Mouse (Mus musculus) CH12.LX (cell line): ENCODE results near the gene Fpr1. TPM values are rescaled to one million over a fixed set of nuclear protein-coding genes. Genes with fewer than 3 reads are reported as not detected.

Experiments used
- DNase-seq: peaks from one replicate; pipeline ENCODE4 v3.0.0-alpha.2; 2013; ENCODE audit errors: extremely low read depth
- H3K27ac ChIP-seq: 2 replicates; pipeline ENCODE4 v1.5.1; 2012; ENCODE audit warnings: low read depth, mild to moderate bottlenecking, control low read depth, moderate library complexity; ENCODE audit not compliant: insufficient read depth
- H3K27me3 ChIP-seq: replicated peaks from 2 replicates; pipeline ENCODE3; 2012; ENCODE audit warnings: inconsistent platforms
- H3K36me3 ChIP-seq, 2 experiments: replicated peaks in 1 of 2; 2 replicates each; pipeline versions ENCODE3 to v1.6.1; 2012; ENCODE audit warnings: inconsistent platforms in 1 of 2, low read length in 1 of 2, mild to moderate bottlenecking in 1 of 2, mixed read lengths in 1 of 2, moderate library complexity in 1 of 2; ENCODE audit not compliant: control insufficient read depth in 1 of 2, insufficient read depth in 1 of 2
- H3K4me1 ChIP-seq, 2 experiments: 2 replicates each; pipeline ENCODE4 v1.6.1; 2012; ENCODE audit warnings: inconsistent platforms in 1 of 2, moderate library complexity in 1 of 2; ENCODE audit not compliant: insufficient read depth in 2 of 2, control insufficient read depth in 1 of 2
- H3K4me2 ChIP-seq: 2 replicates; pipeline ENCODE4 v1.6.1; 2012; ENCODE audit warnings: low read depth, mild to moderate bottlenecking, control low read depth; ENCODE audit not compliant: poor library complexity, insufficient read depth, severe bottlenecking
- H3K4me3 ChIP-seq, 3 experiments: fragments of 150-350 bp in 1 of 3; sonication (generic) in 1 of 3; replicated peaks in 1 of 3; 2 replicates each; pipeline versions ENCODE3 to v1.5.1; 2011 to 2012; ENCODE audit warnings: low read depth in 2 of 3, low read length in 2 of 3, mild to moderate bottlenecking in 2 of 3, moderate library complexity in 2 of 3, control low read depth in 1 of 3, improper control_type of control experiment in 1 of 3, inconsistent platforms in 1 of 3, mixed read lengths in 1 of 3; ENCODE audit not compliant: poor library complexity in 1 of 3
- H3K79me2 ChIP-seq: replicated peaks from 2 replicates; pipeline ENCODE4 v1.6.1; 2012; ENCODE audit warnings: mild to moderate bottlenecking, moderate library complexity; ENCODE audit not compliant: control insufficient read depth, poor library complexity, insufficient read depth, severe bottlenecking; ENCODE audit errors: extremely low read depth
- H3K9ac ChIP-seq: 2 replicates; pipeline ENCODE4 v1.6.1; 2012; ENCODE audit warnings: low read depth, mild to moderate bottlenecking, control low read depth, moderate library complexity; ENCODE audit not compliant: insufficient read depth
- H3K9me3 ChIP-seq: replicated peaks from 2 replicates; pipeline ENCODE3; 2012; ENCODE audit warnings: low read length, inconsistent platforms, mixed read lengths
- BHLHE40 ChIP-seq: IDR thresholded peaks from 2 replicates; pipeline ENCODE4 v1.6.1; 2011; ENCODE audit warnings: mild to moderate bottlenecking, low read depth, low read length, improper control_type of control experiment
- CHD2 ChIP-seq: IDR thresholded peaks from 2 replicates; pipeline ENCODE4 v1.6.1; 2011; ENCODE audit warnings: low read length, improper control_type of control experiment
- E2F4 ChIP-seq: IDR thresholded peaks from 2 replicates; pipeline ENCODE4 v1.6.1; 2011; ENCODE audit warnings: low read depth, low read length, improper control_type of control experiment; ENCODE audit not compliant: insufficient replicate concordance
- ELF1 ChIP-seq: IDR thresholded peaks from 2 replicates; pipeline ENCODE4 v1.6.1; 2014; ENCODE audit warnings: low read depth, mild to moderate bottlenecking, inconsistent platforms, low read length, improper control_type of control experiment
- ETS1 ChIP-seq: conservative IDR thresholded peaks from 2 replicates; pipeline ENCODE4 v1.6.1; 2012; ENCODE audit warnings: low read depth, mild to moderate bottlenecking, inconsistent platforms, low read length, improper control_type of control experiment, moderate library complexity
- HCFC1 ChIP-seq: IDR thresholded peaks from 2 replicates; pipeline ENCODE4 v1.6.1; 2012; ENCODE audit warnings: low read depth, mild to moderate bottlenecking, inconsistent platforms, low read length, improper control_type of control experiment
- IRF4 ChIP-seq: IDR thresholded peaks from 2 replicates; pipeline ENCODE4 v1.6.1; 2014; ENCODE audit warnings: low read depth, mild to moderate bottlenecking, inconsistent platforms, low read length, improper control_type of control experiment
- JUND ChIP-seq: conservative IDR thresholded peaks from 2 replicates; pipeline ENCODE4 v1.6.1; 2011; ENCODE audit warnings: low read depth, low read length, improper control_type of control experiment
- KAT2A ChIP-seq: IDR thresholded peaks from 2 replicates; pipeline ENCODE4 v1.6.1; 2012; ENCODE audit warnings: low read length, improper control_type of control experiment, inconsistent platforms; ENCODE audit not compliant: insufficient replicate concordance
- MAFK ChIP-seq: IDR thresholded peaks from 2 replicates; pipeline ENCODE4 v1.6.1; 2011; ENCODE audit warnings: low read length, improper control_type of control experiment; ENCODE audit not compliant: insufficient replicate concordance
- MEF2A ChIP-seq: IDR thresholded peaks from 2 replicates; pipeline ENCODE4 v1.6.1; 2014; ENCODE audit warnings: low read depth, mild to moderate bottlenecking, inconsistent platforms, low read length, improper control_type of control experiment, borderline replicate concordance
- MXI1 ChIP-seq: IDR thresholded peaks from 2 replicates; pipeline ENCODE4 v1.6.1; 2011; ENCODE audit warnings: mild to moderate bottlenecking, low read depth, low read length, improper control_type of control experiment
- MYC ChIP-seq: IDR thresholded peaks from 2 replicates; pipeline ENCODE4 v1.6.1; 2011; ENCODE audit warnings: low read depth, mild to moderate bottlenecking, improper control_type of control experiment, low read length
- NRF1 ChIP-seq: IDR thresholded peaks from 2 replicates; pipeline ENCODE4 v1.6.1; 2014; ENCODE audit warnings: low read depth, mild to moderate bottlenecking, inconsistent platforms, low read length, improper control_type of control experiment, moderate library complexity
- PAX5 ChIP-seq: IDR thresholded peaks from 2 replicates; pipeline ENCODE4 v1.6.1; 2012; ENCODE audit warnings: low read length, inconsistent platforms, mixed read lengths
- POLR2AphosphoS2 ChIP-seq: IDR thresholded peaks from 2 replicates; pipeline ENCODE4 v1.6.1; 2011; ENCODE audit warnings: low read depth, low read length, improper control_type of control experiment
- RCOR1 ChIP-seq: conservative IDR thresholded peaks from 2 replicates; pipeline ENCODE4 v1.6.1; 2012; ENCODE audit warnings: low read depth, mild to moderate bottlenecking, inconsistent platforms, low read length, improper control_type of control experiment
- SIN3A ChIP-seq: IDR thresholded peaks from 2 replicates; pipeline ENCODE4 v1.6.1; 2012; ENCODE audit warnings: low read length, improper control_type of control experiment, inconsistent platforms
- UBTF ChIP-seq: IDR thresholded peaks from 2 replicates; pipeline ENCODE4 v1.6.1; 2012; ENCODE audit warnings: low read depth, mild to moderate bottlenecking, inconsistent platforms, low read length, improper control_type of control experiment, moderate library complexity
- ZC3H11A ChIP-seq: IDR thresholded peaks from 2 replicates; pipeline ENCODE4 v1.6.1; 2012; ENCODE audit warnings: low read depth, mild to moderate bottlenecking, inconsistent platforms, low read length, improper control_type of control experiment
- ZKSCAN1 ChIP-seq: IDR thresholded peaks from 2 replicates; pipeline ENCODE4 v1.6.1; 2012; ENCODE audit warnings: low read depth, inconsistent platforms, low read length, improper control_type of control experiment, borderline replicate concordance
- dilution Hi-C: fragments of 300-500 bp; cut with MboI; formaldehyde crosslinking; loops from 2 replicates; pipeline ENCODE4 v1.14.3; 2020; ENCODE audit warnings: low sequenced_read_pairs; ENCODE audit not compliant: extremely low pct_unique_long_range_greater_than_20kb, extremely low pct_ligation_motif_present
- in situ Hi-C: fragments of 300-500 bp; cut with MboI; formaldehyde crosslinking; loops from 3 replicates; pipeline ENCODE4 v1.14.3; 2019; ENCODE audit warnings: low sequenced_read_pairs, low pct_ligation_motif_present, low pct_unique_long_range_greater_than_20kb, mixed read lengths
- polyA plus RNA-seq: library from polyadenylated mRNA; unstranded; fragments of >175 nt; gene quantifications from 2 replicates; pipeline ENCODE4 v1.2.1, GENCODE M21; 2012; ENCODE audit warnings: low read depth; ENCODE audit not compliant: insufficient read length
- total RNA-seq, 2 experiments: library from RNA; depleted of rRNA; stranded (reverse); fragments of 300-350 nt in 1 of 2; fragments of >200 nt in 1 of 2; gene quantifications; 2 replicates each; pipeline ENCODE4 v1.2.3; 2012 to 2014

Gene Fpr1
- total and polyA plus RNA-seq, 3 experiments, result not detected

DNA sequence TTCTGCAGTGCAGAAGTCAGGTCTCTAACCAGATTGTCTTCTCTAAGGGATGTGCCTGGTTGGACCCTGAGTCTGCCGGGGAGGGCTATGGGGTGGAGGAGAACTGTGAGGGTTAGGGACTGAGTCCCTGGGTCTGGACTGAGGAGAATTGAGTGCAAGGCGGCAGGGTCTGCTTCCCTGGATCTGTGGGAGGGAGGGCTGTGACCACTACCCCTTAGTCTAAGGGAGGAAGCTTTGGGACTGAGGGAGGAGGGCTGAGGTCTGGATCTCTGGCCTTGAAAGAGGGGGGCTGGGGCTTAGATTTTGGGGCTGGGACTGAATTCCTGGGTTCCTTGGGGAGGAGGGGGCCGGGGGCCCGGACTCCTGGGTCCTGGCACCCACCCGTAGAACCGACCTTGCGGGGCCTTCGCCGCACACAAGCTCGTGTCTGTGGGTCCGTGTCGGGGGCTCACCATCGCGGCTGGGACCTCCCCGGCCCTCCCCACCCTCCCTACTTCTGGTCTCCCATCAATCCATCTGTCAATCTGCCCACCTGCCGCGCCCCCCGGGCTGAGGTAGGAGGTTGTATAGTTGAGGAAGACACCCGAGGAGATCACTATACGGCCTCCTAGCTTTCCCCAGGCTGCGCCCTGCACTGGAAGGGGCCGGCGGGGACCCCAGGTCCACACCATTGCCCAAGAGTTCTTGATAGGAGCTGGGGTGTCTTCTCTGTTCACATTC lies 53.8 kb downstream of the Fpr1 start:
- no peak overlapping the region for H3K27ac ChIP-seq
- no peak overlapping the region for H3K4me2 ChIP-seq
- peaks cover 1% of the 10 kb centered on the region for H3K27me3 ChIP-seq
- no peak for DNase-seq
- H3K79me2 ChIP-seq, result no peaks in the 10 kb centered on the region
- H3K36me3 ChIP-seq, result no peaks in the 10 kb centered on the region
- dilution Hi-C loops, result no loop called here
- H3K9ac ChIP-seq, result no peak overlapping the region
- no peak overlapping the region for H3K4me3 ChIP-seq
- TF ChIP-seq NRF1, result no peak
- TF ChIP-seq ZKSCAN1, result no peak
- TF ChIP-seq JUND, result no peak
- no peak for TF ChIP-seq BHLHE40
- no peak for TF ChIP-seq UBTF
- TF ChIP-seq PAX5, result no peak
- no peak for TF ChIP-seq MEF2A
- no peak for TF ChIP-seq RCOR1
- no peaks in the 10 kb centered on the region for H3K9me3 ChIP-seq
- peaks cover 0 to 9% of the 10 kb centered on the region in 2 experiments; a peak in 2 of 4 replicates for H3K4me1 ChIP-seq
- in situ Hi-C loops, result no loop called here

DNA sequence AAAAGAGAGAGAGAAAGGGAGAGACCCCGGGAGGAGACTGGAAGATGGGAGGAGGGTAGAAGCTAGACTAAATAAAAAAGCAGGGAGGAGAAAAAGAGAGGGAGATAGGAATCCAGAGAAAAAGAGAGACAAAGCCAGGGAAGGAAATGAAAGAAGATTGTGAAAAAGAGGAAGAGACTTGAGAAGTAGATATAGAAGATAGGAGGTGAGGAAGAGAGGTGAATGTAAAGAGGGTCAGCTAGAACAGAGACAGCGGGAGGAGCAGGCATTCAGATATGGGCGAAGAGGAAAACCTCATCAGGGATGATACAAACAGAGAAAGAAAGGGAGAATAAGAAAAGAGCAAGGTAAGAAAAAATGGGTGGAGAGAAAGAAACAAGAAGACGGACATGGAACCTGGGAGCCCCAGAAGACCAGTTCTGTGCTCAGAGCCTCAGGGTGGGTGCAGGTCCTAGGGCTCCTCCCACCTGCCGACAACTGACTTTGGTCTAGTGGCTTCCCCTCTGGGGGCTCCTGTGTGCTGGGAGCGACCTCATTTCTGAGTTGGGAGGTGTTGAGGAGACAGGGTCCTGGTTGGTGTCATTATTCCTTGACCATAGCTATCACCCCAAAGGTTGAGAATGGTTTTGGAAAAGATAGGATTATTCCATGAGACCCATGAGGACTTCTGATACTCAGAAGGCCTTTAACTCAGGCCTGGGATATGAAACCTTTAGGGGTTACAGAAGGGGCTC lies 54.5 kb downstream of the Fpr1 start:
- no peak for DNase-seq
- Histone ChIP-seq H3K4me3 (no peak overlapping the region), H3K9ac (no peak overlapping the region), H3K27me3 (no peaks in the 10 kb centered on the region)
- in situ Hi-C loops, result no loop called here
- no peak for TF ChIP-seq KAT2A
- TF ChIP-seq E2F4, result no peak
- TF ChIP-seq CHD2, result no peak
- TF ChIP-seq ELF1, result no peak
- TF ChIP-seq HCFC1, result no peak
- no peak for TF ChIP-seq MXI1
- TF ChIP-seq RCOR1, result no peak
- no peak for TF ChIP-seq ETS1
- no peak for TF ChIP-seq SIN3A
- no peak for TF ChIP-seq BHLHE40
- TF ChIP-seq PAX5, result no peak
- no peak for TF ChIP-seq POLR2AphosphoS2
- no peak for TF ChIP-seq ZC3H11A
- TF ChIP-seq MYC, result no peak
- no peak for TF ChIP-seq IRF4
- TF ChIP-seq MAFK, result no peak
- TF ChIP-seq, all 38 proteins: peak for 0
- peaks cover 0 to 9% of the 10 kb centered on the region in 2 experiments; a peak in 2 of 4 replicates for H3K4me1 ChIP-seq
- dilution Hi-C loops, result no loop called here
- no peak overlapping the region for H3K27ac ChIP-seq
- H3K79me2 ChIP-seq, result no peaks in the 10 kb centered on the region
- no peaks in the 10 kb centered on the region for H3K36me3 ChIP-seq
- peak overlapping the region; percentile 50 for H3K4me2 ChIP-seq
- H3K9me3 ChIP-seq, result no peaks in the 10 kb centered on the region
